Mouse (Mus musculus) intestine, postnatal 0 days (tissue): ENCODE measurements at regions not wholly inside any gene's neighbourhood (a gene's known extent, or its start where the extent isn't known, plus 50 kb on each side); places are given as distances from the start of the nearest gene placed in this dataset.

Source experiments
- ATAC-seq: fragments of 200-750 bp; cut with Nextera tagmentation; 2 replicates; pipeline ENCODE4 v1.8.0; 2017; ENCODE audit warnings: mild to moderate bottlenecking, moderate TSS enrichment, moderate library complexity
- H3K27ac ChIP-seq: fragments of 300-500 bp; sonication (generic); 2 replicates; pipeline ENCODE4 v1.5.1; 2014; ENCODE audit warnings: mild to moderate bottlenecking, low read depth, low read length, moderate library complexity
- H3K27me3 ChIP-seq: fragments of 300-500 bp; sonication (generic); replicated peaks from 2 replicates; pipeline ENCODE4 v1.6.1; 2014; ENCODE audit warnings: low read length, mixed read lengths; ENCODE audit not compliant: control insufficient read depth, insufficient read depth
- H3K36me3 ChIP-seq: fragments of 300-500 bp; sonication (generic); 2 replicates; pipeline ENCODE4 v1.6.1; 2014; ENCODE audit warnings: mild to moderate bottlenecking, moderate library complexity; ENCODE audit not compliant: control insufficient read depth, insufficient read depth
- H3K4me1 ChIP-seq: fragments of 300-500 bp; sonication (generic); replicated peaks from 2 replicates; pipeline ENCODE4 v1.6.1; 2014; ENCODE audit warnings: antibody characterized with exemption, low read length, mixed read lengths; ENCODE audit not compliant: control insufficient read depth, insufficient read depth
- H3K4me2 ChIP-seq: fragments of 300-500 bp; sonication (generic); replicated peaks from 2 replicates; pipeline ENCODE4 v1.6.1; 2014; ENCODE audit warnings: low read depth, mild to moderate bottlenecking, moderate library complexity
- H3K4me3 ChIP-seq: fragments of 300-500 bp; sonication (generic); 2 replicates; pipeline ENCODE4 v1.5.1; 2014; ENCODE audit warnings: low read depth, low read length
- H3K9ac ChIP-seq: fragments of 300-500 bp; sonication (generic); 2 replicates; pipeline ENCODE4 v1.6.1; 2014; ENCODE audit warnings: mild to moderate bottlenecking, low read depth, low read length
- H3K9me3 ChIP-seq: fragments of 300-500 bp; sonication (generic); 2 replicates; pipeline ENCODE4 v1.6.1; 2016; ENCODE audit warnings: mixed run types; ENCODE audit not compliant: control insufficient read depth
- CTCF ChIP-seq: sonication (generic); IDR thresholded peaks from 2 replicates; pipeline ENCODE4 v1.5.1; 2016; ENCODE audit warnings: low read depth, mild to moderate bottlenecking, control low read depth, antibody characterized with exemption, moderate library complexity
- WGBS: fragments of 180-500 bp; shearing (Covaris S2); extraction: QIAGEN DNeasy Blood & Tissue Kit; methylation state at CpG from one replicate; pipeline ENCODE4 v1.1.7; 2014; 5-methylcytosine and 5-hydroxymethylcytosine counted together

GRCm38 (mm10) chr9:113287397-113287796 lies 420.7 kb downstream of the Pdcd6ip start:
- no peaks in the 10 kb centered on the region for H3K9me3 ChIP-seq
- H3K4me2 ChIP-seq, result no peak overlapping the region
- no peaks in the 10 kb centered on the region for H3K27me3 ChIP-seq
- ATAC-seq, result no peak
- H3K9ac ChIP-seq, result no peak overlapping the region
- H3K4me1 ChIP-seq, result no peaks in the 10 kb centered on the region
- WGBS, result 63% methylated on average over 4 of the region's 4 CpGs
- H3K4me3 ChIP-seq, result no peak overlapping the region
- no peak overlapping the region for H3K27ac ChIP-seq
- no peaks in the 10 kb centered on the region for H3K36me3 ChIP-seq
- no peak for TF ChIP-seq CTCF

GRCm38 (mm10) chr9:113283244-113283643 lies 424.8 kb downstream of the Pdcd6ip start:
- Histone ChIP-seq H3K9ac (no peak overlapping the region), H3K4me2 (no peak overlapping the region), H3K4me3 (no peak overlapping the region), H3K4me1 (no peaks in the 10 kb centered on the region), H3K27me3 (no peaks in the 10 kb centered on the region), H3K36me3 (no peaks in the 10 kb centered on the region), H3K27ac (no peak overlapping the region), H3K9me3 (no peaks in the 10 kb centered on the region)
- ATAC-seq, result no peak
- TF ChIP-seq CTCF, result no peak
- WGBS, result 49% methylated on average over 1 of the region's 1 CpGs

DNA sequence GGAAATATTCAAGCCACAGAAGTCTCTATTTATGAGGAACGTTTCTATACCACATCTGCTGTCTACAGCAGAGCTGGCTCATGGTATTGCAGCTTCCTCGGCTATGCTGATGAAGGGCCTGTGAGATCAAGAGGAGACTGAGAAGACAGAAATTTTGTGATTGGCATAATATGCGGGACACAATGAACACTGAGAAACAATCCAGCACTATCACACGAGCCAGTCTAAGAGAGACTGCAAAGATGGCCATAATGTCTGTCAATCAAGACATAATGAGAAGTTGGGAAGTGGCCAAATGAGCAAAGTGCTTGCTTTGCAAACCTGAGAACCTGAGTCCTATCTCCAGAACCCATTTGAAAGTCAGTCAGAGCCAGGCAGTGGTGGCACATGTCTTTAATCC lies 437.5 kb downstream of the Pdcd6ip start:
- no peak for ATAC-seq

DNA sequence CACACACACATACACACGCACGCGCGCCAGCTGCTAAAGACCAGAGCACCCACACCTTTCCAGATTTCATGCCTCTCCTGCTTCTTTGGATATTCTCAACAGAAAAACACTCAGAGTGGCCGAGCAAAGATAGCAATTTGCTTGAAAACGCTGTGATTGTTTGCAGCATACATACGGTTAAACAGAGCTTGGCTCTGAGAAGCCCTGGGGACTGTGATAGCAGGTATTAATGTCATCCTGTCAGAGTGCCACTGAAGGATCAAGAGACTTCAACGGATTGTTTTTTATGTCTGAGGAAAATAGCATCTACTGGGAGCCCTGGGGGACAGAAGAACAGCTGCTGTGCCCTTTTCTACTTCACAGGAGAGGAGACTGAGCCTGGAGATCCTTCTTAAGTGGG lies 440.4 kb downstream of the Pdcd6ip start:
- no peaks in the 10 kb centered on the region for H3K9me3 ChIP-seq
- ATAC-seq, result no peak
- no peak overlapping the region for H3K9ac ChIP-seq
- H3K4me3 ChIP-seq, result no peak overlapping the region
- H3K4me2 ChIP-seq, result no peak overlapping the region
- no peaks in the 10 kb centered on the region for H3K4me1 ChIP-seq
- WGBS, result 81% methylated on average over 8 of the region's 8 CpGs
- no peaks in the 10 kb centered on the region for H3K27me3 ChIP-seq
- no peaks in the 10 kb centered on the region for H3K36me3 ChIP-seq
- no peak overlapping the region for H3K27ac ChIP-seq
- TF ChIP-seq CTCF, result no peak

More for the DNA sequence above, 437.5 kb downstream of the Pdcd6ip start:
- no peaks in the 10 kb centered on the region for H3K9me3 ChIP-seq
- H3K4me3 ChIP-seq, result no peak overlapping the region
- H3K27me3 ChIP-seq, result no peaks in the 10 kb centered on the region
- no peak for TF ChIP-seq CTCF
- H3K4me2 ChIP-seq, result no peak overlapping the region
- 80% methylated on average over 4 of the region's 4 CpGs for WGBS
- no peaks in the 10 kb centered on the region for H3K4me1 ChIP-seq
- no peak overlapping the region for H3K9ac ChIP-seq
- no peak overlapping the region for H3K27ac ChIP-seq
- no peaks in the 10 kb centered on the region for H3K36me3 ChIP-seq

DNA sequence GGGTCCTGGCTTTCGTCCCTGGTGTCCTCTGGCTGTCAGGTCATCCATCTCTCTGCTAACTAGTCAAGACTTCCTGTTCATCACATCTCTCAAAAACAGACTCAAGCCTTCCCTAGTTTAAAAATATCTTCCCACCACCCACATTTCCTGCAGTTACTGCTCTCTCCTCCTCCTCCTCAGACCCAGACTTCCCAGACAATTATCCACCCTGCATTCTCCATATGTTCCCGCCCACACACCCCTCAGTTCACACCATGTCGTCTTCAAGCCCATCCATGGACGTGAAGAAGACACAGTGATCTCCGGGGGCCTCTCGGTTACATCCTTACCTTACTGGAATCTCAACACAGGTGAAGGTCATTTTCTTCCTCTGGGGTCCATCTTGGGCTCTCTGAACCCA lies 444.4 kb downstream of the Pdcd6ip start:
- TF ChIP-seq CTCF, result no peak
- Histone ChIP-seq H3K36me3 (no peaks in the 10 kb centered on the region), H3K27me3 (no peaks in the 10 kb centered on the region), H3K4me3 (no peak overlapping the region), H3K9ac (no peak overlapping the region), H3K9me3 (no peaks in the 10 kb centered on the region), H3K4me1 (no peaks in the 10 kb centered on the region), H3K27ac (no peak overlapping the region), H3K4me2 (no peak overlapping the region)
- no peak for ATAC-seq
- WGBS, result 79% methylated on average over 6 of the region's 6 CpGs

DNA sequence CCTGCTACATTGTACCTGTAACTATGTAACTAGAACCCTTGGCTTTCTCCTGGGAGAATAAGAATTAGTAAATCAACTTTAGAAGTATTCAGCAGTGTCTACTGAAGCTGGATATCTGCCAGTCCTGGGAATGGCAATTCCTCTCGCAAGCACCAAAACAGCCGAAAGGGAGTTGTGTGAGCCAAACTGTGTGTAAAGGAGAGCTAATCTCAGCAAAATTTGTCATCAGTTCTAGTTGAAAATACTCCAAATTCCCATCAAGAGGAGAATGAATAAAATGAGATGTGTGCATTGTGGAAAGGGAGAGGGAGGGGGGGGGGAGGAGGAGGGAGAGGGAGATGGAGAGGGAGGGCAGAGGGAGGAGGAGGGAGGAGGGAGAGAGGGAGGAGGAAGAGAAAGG lies 447.8 kb downstream of the Pdcd6ip start:
- no peaks in the 10 kb centered on the region for H3K9me3 ChIP-seq

DNA sequence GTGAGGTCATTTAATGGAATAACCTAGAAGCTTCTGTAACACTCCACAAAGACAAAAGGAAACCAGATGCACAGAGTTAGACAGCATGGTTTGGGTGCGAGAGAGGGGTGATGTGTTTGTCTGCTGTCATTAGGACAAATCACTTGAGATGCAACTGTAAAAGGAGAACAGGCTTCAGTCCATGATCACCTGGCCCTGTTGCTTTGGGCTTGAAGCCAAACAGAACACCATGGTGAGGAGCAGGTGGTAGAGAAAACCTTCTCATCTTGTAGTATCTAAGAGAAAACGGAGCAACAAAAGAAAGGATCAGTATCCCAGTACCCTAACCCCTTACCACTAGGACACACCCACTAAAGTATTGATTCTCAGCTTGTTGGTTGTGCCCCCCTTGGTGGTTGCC lies 449.5 kb downstream of the Pdcd6ip start:
- no peak for TF ChIP-seq CTCF
- no peaks in the 10 kb centered on the region for H3K27me3 ChIP-seq
- no peak overlapping the region for H3K4me3 ChIP-seq
- 70% methylated on average over 2 of the region's 2 CpGs for WGBS
- H3K9ac ChIP-seq, result no peak overlapping the region
- no peak overlapping the region for H3K27ac ChIP-seq
- no peak overlapping the region for H3K4me2 ChIP-seq
- H3K4me1 ChIP-seq, result no peaks in the 10 kb centered on the region
- ATAC-seq, result no peak
- no peaks in the 10 kb centered on the region for H3K36me3 ChIP-seq
- H3K9me3 ChIP-seq, result no peaks in the 10 kb centered on the region

More for the DNA sequence above, 447.8 kb downstream of the Pdcd6ip start:
- Histone ChIP-seq H3K27me3 (no peaks in the 10 kb centered on the region), H3K4me3 (no peak overlapping the region), H3K4me1 (no peaks in the 10 kb centered on the region), H3K36me3 (no peaks in the 10 kb centered on the region), H3K4me2 (no peak overlapping the region), H3K27ac (no peak overlapping the region), H3K9ac (no peak overlapping the region)
- no peak for TF ChIP-seq CTCF
- no peak for ATAC-seq
- WGBS, result 77% methylated on average over 2 of the region's 2 CpGs
